Mouse (Mus musculus) gastrocnemius, postnatal 4 days (tissue): Measurements from ENCODE around the gene Cfap54. TPM values are rescaled to one million over a fixed set of nuclear protein-coding genes. Genes with fewer than 3 reads are reported as not detected.

Experiments used
- DNase-seq, 2 experiments: peaks; one replicate each; pipeline ENCODE4 v3.0.0; 2021 to 2022; ENCODE audit warnings: low spot score in 2 of 2, mixed read lengths in 2 of 2
- total RNA-seq, 2 experiments: library from RNA; stranded (reverse); gene quantifications; 2 replicates each; pipeline ENCODE4 v1.2.3; 2021

Cfap54 gene
- total RNA-seq, 2 experiments from 2014 or later: 0.98 to 1.3 TPM

- no peak for DNase-seq
Measured at GRCm38 (mm10) chr10:93062395-93062794, 19.0 kb downstream of the Cfap54 start.

GRCm38 (mm10) chr10:93053867-93054266 is 27.6 kb downstream of the Cfap54 start:
- no peak for DNase-seq

DNA sequence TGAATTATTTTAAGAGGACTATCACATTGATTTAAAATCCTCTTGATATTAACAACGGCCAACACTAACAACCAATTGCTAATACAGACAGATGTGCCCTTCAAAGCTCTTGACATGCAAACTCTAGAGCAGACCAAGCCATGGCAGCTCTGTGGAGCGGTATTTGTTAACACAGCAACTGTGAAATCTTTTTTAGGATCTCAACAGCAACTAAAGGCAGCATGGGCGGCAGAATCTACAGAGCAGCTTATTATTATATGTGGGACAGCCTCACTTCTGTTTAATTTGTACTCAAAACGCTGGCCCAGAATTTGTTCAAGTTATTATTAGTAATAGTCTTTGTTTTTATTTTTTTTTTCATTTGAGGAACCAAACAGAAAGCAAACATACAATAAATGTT is 28.1 kb downstream of the Cfap54 start:
- DNase-seq: no peak

GRCm38 (mm10) chr10:93051016-93051726 is 30.2 kb downstream of the Cfap54 start:
- peak; percentile 47 to 58 for DNase-seq

DNA sequence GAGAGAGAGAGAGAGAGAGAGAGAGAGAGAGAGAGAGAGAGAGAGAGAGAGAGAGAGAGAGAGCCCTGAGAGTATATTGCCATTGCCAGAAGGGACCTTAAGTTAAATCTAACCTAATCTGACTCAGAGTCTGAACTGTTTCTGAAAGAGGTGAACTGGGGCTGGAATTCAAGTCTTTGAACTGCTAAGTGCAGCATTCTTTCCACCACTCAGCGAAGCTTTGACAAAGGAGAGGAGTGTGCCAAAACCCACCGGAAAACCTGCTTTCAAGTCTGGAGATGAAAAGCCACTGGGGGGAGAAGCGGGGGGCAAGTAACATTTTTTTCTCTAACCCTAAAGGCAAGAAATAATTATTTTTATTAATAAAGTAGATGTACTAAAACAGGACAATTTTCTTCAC is 30.8 kb downstream of the Cfap54 start:
- no peak for DNase-seq

GRCm38 (mm10) chr10:93043195-93043594 is 38.2 kb downstream of the Cfap54 start:
- DNase-seq: no peak

- no peak for DNase-seq
Measured at GRCm38 (mm10) chr10:93041850-93042249, 39.6 kb downstream of the Cfap54 start.

DNA sequence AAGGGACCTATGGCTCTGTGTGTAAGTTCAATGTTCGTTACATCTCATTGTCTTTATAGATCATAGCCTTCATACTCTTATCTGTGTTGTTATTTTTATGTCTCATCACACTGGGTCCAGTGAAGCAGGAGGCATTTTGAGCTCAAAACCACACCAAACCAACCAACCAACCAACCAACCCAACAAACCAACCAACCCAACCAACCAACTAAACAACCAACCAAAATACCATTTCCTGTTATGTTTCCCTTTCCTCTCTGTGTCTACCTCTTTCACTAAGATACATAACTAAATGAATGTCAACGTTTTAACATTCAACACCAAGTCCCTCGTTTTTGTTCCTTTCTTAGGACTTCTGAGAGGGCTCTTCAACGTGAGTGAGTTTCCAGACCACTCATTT is 40.0 kb downstream of the Cfap54 start:
- no peak for DNase-seq

GRCm38 (mm10) chr10:93036532-93036931 is 44.9 kb downstream of the Cfap54 start:
- no peak for DNase-seq

- DNase-seq: no peak
Measured at GRCm38 (mm10) chr10:93035489-93035888, 45.9 kb downstream of the Cfap54 start.

DNA sequence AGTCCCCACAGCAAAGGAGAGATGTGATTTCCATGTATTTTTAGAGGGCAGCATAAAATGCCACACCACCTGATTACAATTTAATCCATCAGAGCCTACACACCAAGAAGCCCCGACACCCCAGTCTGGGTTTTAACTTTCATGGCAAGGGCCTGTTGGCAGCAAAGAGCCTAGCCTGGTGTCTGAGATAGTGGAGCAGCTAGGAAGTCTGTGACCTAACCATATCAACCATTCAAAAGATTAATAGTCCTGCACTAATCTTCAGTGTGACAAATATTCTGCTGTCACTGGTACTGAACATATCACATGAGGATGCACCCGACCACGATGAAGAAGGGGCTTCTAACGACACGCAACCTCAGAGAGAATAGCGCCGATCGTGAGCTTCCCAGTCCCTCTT is 58.1 kb downstream of the Cfap54 start:
- no peak for DNase-seq

DNA sequence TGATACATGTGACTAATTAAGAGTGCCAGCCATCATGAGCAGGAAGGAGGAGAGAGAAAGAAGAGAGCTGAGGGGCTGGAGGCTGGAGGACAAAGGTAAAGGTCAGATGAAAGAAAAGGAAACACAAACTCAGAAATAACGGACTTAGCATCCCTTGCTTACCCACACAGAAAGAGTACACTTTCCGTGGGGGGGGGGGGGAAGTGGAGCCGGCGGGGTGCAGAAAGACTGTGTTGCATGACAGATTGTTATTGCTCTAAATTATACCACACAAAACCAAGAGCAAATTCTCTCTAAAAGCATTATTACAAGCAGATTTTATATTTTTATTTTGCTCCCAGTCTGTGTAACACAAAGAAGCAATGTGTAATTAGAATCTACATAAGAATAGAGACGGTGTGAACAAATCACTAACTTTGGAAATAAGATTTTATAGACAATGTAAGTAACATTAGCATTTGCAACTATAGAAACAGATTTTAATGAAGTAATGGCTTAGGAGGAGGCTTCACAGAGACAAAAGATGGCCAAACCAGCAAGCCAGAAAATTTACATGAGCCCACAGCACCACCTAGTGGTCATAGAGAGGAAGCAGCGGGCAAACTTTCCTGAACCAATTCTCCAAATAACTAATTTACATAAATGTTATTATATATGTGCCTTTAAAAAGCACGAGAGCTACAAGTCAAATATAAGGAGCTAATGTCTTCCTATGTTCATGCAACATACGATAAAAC is 67.2 kb downstream of the Cfap54 start:
- DNase-seq: peak in 1 of 2 experiments; percentile 23

GRCm38 (mm10) chr10:93011085-93011484 is 70.3 kb downstream of the Cfap54 start:
- no peak for DNase-seq

GRCm38 (mm10) chr10:93006970-93007369 is 74.4 kb downstream of the Cfap54 start:
- DNase-seq: no peak

DNA sequence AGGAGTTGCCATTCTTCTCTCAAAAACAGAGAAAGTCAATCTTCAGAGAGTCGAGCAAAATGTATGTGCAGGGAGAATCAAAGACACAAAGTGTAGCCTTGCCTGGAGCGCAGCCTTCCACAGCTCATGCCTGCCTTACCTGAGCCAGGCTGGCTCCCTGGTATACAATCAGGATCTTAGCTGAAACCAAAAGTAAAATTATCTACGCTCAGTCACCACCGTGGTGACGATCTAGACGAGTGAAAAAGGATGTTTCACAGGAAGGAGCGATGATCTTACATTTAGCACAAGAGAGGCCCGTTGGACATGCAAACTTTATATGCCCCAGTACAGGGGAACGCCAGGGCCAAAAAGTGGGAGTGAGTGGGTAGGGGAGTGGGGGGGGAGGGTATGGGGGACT is 75.0 kb downstream of the Cfap54 start:
- no peak for DNase-seq

- DNase-seq: no peak
Measured at GRCm38 (mm10) chr10:92998536-92998935, 82.9 kb downstream of the Cfap54 start.

- DNase-seq: no peak
Measured at GRCm38 (mm10) chr10:92995186-92995585, 86.2 kb downstream of the Cfap54 start.

GRCm38 (mm10) chr10:92994340-92994739 is 87.1 kb downstream of the Cfap54 start:
- DNase-seq: no peak

- no peak for DNase-seq
Measured at GRCm38 (mm10) chr10:92992526-92992925, 88.9 kb downstream of the Cfap54 start.

DNA sequence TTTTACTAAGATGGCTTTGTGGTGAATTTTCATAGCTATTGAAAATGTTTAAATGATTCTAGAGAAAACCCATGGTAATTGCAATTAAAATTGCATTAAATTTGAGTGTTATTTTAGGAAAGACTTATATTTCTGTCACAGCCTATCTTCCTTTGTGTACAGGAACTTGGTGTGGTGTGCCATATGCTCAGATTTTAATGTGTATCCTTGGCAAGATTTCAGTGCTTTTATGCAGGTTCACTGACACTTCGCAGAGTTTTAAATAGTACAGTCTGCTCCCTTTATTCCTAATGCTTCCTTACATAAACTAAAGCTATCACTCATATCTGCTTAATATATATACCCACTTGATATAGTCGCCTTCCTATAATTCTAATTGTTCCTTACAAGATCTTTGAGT is 90.8 kb downstream of the Cfap54 start:
- no peak for DNase-seq

DNA sequence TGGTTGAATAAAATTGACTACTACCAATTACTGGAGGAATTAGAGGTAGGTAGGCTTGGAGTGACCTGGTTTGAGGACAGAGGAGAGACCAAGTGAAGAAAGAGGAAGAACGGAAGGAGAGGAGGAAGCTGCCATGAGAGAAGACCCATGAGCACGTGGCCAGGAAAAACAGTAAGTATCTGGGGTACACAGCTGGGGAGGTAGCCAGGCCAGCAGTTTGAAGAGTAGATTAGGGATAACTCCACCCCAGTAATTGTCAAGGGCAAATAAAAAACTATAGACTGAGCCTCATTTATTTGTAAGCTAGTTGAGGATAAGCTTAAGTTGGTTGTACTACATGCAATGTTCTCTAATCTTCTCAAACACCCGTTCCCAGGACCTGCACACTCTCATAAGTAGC is 116.3 kb downstream of the Cfap54 start:
- no peak for DNase-seq

- no peak for DNase-seq
Measured at GRCm38 (mm10) chr10:92950044-92950443, 131.4 kb downstream of the Cfap54 start.
